Mouse (Mus musculus): ENCODE measurements around the gene Zbtb43. TPM values are rescaled to one million over a fixed set of nuclear protein-coding genes. Genes with fewer than 3 reads are reported as not detected.

Gene Zbtb43
- polyA plus RNA-seq, 1 experiment, result 5.6 TPM

DNA sequence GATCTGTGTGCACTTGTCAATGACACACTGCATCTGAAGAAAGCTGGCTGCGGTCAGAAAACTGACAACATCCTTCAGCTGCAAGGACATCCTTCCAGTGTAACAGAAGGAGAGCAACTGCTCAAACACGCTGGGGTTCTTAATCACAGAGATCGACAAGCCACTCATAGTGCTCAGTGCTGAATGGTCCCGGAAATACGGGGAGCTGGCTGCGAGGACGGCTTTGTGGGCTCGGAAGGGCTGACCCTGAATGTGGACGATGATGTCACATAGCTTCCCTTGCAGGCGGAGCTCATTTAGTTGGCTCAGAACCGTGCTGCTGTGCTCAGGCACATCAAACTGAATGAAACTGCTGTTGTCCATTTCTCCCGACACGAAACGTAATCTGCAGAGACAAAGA lies 56.2 kb downstream of the Zbtb43 start:
- H3K27ac ChIP-seq (ENCODE audit: insufficient read depth, low read length), result no peak overlapping the region
- H3K27me3 ChIP-seq (ENCODE audit: control insufficient read depth, insufficient read depth, low read length), result no peaks in the 10 kb centered on the region
- no peak for DNase-seq (ENCODE audit: low read depth in 1 of 2, low spot score in 2 of 2)
- H3K4me1 ChIP-seq (ENCODE audit: control insufficient read depth, insufficient read depth, insufficient read length), result no peaks in the 10 kb centered on the region
- H3K4me3 ChIP-seq (ENCODE audit: extremely low read depth, insufficient read depth, insufficient read length), result no peak overlapping the region
- 85% methylated on average over 14 of the region's 14 CpGs for whole genome bisulfite sequencing
- no peak for TF ChIP-seq POLR2A (IDR thresholded peaks at IDR 0.05; ENCODE audit: low read depth, low read length)
- TF ChIP-seq CTCF (IDR thresholded peaks at IDR 0.05; ENCODE audit: extremely low read depth, insufficient read depth, insufficient read length, insufficient replicate concordance), result no peak
- H3K36me3 ChIP-seq (ENCODE audit: control insufficient read depth, insufficient read depth, low read length), result peaks cover 13% of the 10 kb centered on the region

DNA sequence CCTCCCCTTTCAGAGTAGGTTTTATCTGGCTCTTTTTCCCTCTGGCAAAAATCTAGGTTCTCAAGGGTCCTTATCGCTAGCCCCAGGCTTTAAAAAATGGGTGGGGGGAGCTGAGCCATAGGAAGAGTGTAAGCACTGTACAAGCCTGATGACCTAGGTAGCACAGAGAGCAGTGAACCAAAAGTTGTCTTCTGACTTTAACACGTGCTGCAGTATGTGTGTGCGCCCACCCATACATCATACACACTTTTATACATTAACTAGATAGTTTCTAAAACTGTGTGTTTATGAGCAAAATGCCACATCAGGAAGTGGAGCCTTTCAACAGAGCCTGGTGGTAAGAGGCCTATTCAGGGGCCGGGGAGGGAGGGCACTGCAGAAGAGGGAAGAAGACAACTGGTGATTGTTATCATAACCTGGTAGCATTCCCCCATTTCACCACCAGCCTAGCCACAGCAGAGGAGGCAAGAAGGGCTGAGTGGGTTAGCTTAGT lies 64.8 kb downstream of the Zbtb43 start:
- Histone ChIP-seq H3K4me3 (ENCODE audit: extremely low read depth, insufficient read depth, insufficient read length) (no peak overlapping the region), H3K27ac (ENCODE audit: insufficient read depth, low read length) (no peak overlapping the region), H3K4me1 (ENCODE audit: control insufficient read depth, insufficient read depth, insufficient read length) (peaks cover 3% of the 10 kb centered on the region; the same call in 1 of the 2 replicates), H3K27me3 (ENCODE audit: control insufficient read depth, insufficient read depth, low read length) (no peaks in the 10 kb centered on the region), H3K36me3 (ENCODE audit: control insufficient read depth, insufficient read depth, low read length) (no peaks in the 10 kb centered on the region)
- no peak for TF ChIP-seq CTCF (IDR thresholded peaks at IDR 0.05; ENCODE audit: extremely low read depth, insufficient read depth, insufficient read length, insufficient replicate concordance)
- no peak for TF ChIP-seq POLR2A (IDR thresholded peaks at IDR 0.05; ENCODE audit: low read depth, low read length)
- DNase-seq (ENCODE audit: low read depth in 1 of 2, low spot score in 2 of 2), result no peak
- 36% methylated on average over 4 of the region's 4 CpGs for WGBS

DNA sequence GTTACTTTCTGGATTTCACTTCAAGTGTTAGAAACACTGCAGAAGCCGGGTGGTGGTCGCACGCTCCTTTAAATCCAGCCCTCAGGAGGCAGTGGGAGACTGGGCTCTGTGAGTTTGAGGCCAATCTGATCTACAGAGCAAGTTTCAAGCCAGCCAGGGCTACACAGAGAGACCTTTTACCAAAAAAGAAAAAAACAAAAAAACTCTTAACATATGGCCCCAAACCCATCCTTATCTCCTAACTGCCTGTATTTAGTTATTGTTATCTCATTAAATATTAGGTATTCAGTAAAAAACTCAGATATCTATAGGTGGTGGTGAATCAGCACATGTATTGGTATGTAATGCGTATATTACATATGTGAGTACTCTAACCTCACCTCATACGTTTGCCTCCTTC lies 65.7 kb downstream of the Zbtb43 start:
- no peak overlapping the region for H3K27ac ChIP-seq (ENCODE audit: insufficient read depth, low read length)
- no peaks in the 10 kb centered on the region for H3K36me3 ChIP-seq (ENCODE audit: control insufficient read depth, insufficient read depth, low read length)
- WGBS, result 73% methylated on average over 5 of the region's 5 CpGs

DNA sequence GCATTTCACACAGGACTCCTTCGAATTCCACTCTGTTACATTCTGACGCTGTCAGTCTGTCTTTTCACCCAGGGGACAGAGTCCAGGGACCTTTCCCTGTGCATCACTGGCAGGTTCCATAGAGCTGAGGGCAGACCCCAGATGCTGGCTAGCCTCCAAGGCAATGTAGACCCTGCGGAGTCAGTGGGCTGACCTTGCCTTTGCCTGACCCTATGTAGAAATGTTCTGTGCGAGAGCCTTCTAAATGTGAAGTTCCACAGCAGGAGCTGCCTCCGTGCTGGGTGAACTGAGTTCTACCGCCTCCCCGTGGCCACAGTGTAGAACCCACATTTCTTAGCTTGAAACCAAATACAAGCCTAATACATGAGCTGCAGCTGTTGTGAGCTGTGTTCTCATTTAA lies 66.1 kb downstream of the Zbtb43 start:
- DNase-seq (ENCODE audit: low read depth in 1 of 2, low spot score in 2 of 2), result peak in 1 of 2 experiments; percentile 33
- H3K27ac ChIP-seq (ENCODE audit: insufficient read depth, low read length), result no peak overlapping the region
- 48% methylated on average over 7 of the region's 7 CpGs for WGBS

More for the DNA sequence above, 65.7 kb downstream of the Zbtb43 start:
- peaks cover 3% of the 10 kb centered on the region; the same call in 1 of the 2 replicates for H3K4me1 ChIP-seq (ENCODE audit: control insufficient read depth, insufficient read depth, insufficient read length)
- TF ChIP-seq POLR2A (IDR thresholded peaks at IDR 0.05; ENCODE audit: low read depth, low read length) (no peak), CTCF (IDR thresholded peaks at IDR 0.05; ENCODE audit: extremely low read depth, insufficient read depth, insufficient read length, insufficient replicate concordance) (no peak)
- H3K4me3 ChIP-seq (ENCODE audit: extremely low read depth, insufficient read depth, insufficient read length), result no peak overlapping the region
- DNase-seq (ENCODE audit: low read depth in 1 of 2, low spot score in 2 of 2), result no peak
- H3K27me3 ChIP-seq (ENCODE audit: control insufficient read depth, insufficient read depth, low read length), result no peaks in the 10 kb centered on the region

DNA sequence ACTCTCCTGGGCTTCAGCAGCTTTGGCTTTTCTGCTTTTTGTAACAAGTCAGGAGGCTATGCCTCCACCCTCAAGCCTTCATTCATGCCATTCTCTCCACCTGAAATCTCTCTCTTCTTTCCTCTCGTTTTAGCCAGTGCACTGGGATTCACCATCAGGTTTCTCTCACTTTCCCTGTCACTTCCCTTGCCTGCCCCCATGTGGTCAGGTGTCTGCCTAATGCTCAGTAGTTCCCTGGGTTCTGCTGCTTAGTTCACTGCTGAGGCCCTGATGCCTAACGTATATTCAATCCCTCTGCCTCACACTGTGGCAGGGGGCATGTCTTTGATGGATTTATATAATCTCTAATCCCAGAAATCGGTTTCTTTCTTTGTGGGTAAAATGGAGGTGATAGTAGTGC lies 67.1 kb downstream of the Zbtb43 start:
- TF ChIP-seq POLR2A (IDR thresholded peaks at IDR 0.05; ENCODE audit: low read depth, low read length) (no peak), CTCF (IDR thresholded peaks at IDR 0.05; ENCODE audit: extremely low read depth, insufficient read depth, insufficient read length, insufficient replicate concordance) (no peak; the same call in 1 of the 2 replicates)
- no peak for DNase-seq (ENCODE audit: low read depth in 1 of 2, low spot score in 2 of 2)
- H3K27ac ChIP-seq (ENCODE audit: insufficient read depth, low read length), result no peak overlapping the region
- no peaks in the 10 kb centered on the region for H3K36me3 ChIP-seq (ENCODE audit: control insufficient read depth, insufficient read depth, low read length)
- no peak overlapping the region for H3K4me3 ChIP-seq (ENCODE audit: extremely low read depth, insufficient read depth, insufficient read length)
- peaks cover 3% of the 10 kb centered on the region; the same call in 1 of the 2 replicates for H3K4me1 ChIP-seq (ENCODE audit: control insufficient read depth, insufficient read depth, insufficient read length)
- 58% methylated on average over 3 of the region's 3 CpGs for WGBS
- H3K27me3 ChIP-seq (ENCODE audit: control insufficient read depth, insufficient read depth, low read length), result no peaks in the 10 kb centered on the region

More for the DNA sequence above, 66.1 kb downstream of the Zbtb43 start:
- no peaks in the 10 kb centered on the region for H3K27me3 ChIP-seq (ENCODE audit: control insufficient read depth, insufficient read depth, low read length)
- H3K4me3 ChIP-seq (ENCODE audit: extremely low read depth, insufficient read depth, insufficient read length), result no peak overlapping the region
- H3K4me1 ChIP-seq (ENCODE audit: control insufficient read depth, insufficient read depth, insufficient read length), result peaks cover 3% of the 10 kb centered on the region; the same call in 1 of the 2 replicates
- TF ChIP-seq POLR2A (IDR thresholded peaks at IDR 0.05; ENCODE audit: low read depth, low read length) (no peak), CTCF (IDR thresholded peaks at IDR 0.05; ENCODE audit: extremely low read depth, insufficient read depth, insufficient read length, insufficient replicate concordance) (peak; percentile 58; the same call in 1 of the 2 replicates)
- no peaks in the 10 kb centered on the region for H3K36me3 ChIP-seq (ENCODE audit: control insufficient read depth, insufficient read depth, low read length)

GRCm38 (mm10) chr2:33400541-33400940 lies 67.8 kb downstream of the Zbtb43 start:
- 85% methylated on average over 5 of the region's 5 CpGs for WGBS
- no peak for DNase-seq (ENCODE audit: low read depth in 1 of 2, low spot score in 2 of 2)
- Histone ChIP-seq H3K4me3 (ENCODE audit: extremely low read depth, insufficient read depth, insufficient read length) (no peak overlapping the region), H3K27me3 (ENCODE audit: control insufficient read depth, insufficient read depth, low read length) (no peaks in the 10 kb centered on the region), H3K36me3 (ENCODE audit: control insufficient read depth, insufficient read depth, low read length) (no peaks in the 10 kb centered on the region), H3K4me1 (ENCODE audit: control insufficient read depth, insufficient read depth, insufficient read length) (peaks cover 3% of the 10 kb centered on the region; the same call in 1 of the 2 replicates), H3K27ac (ENCODE audit: insufficient read depth, low read length) (no peak overlapping the region)
- TF ChIP-seq POLR2A (IDR thresholded peaks at IDR 0.05; ENCODE audit: low read depth, low read length) (no peak), CTCF (IDR thresholded peaks at IDR 0.05; ENCODE audit: extremely low read depth, insufficient read depth, insufficient read length, insufficient replicate concordance) (no peak)

Other genes with a start within 250 kb of the Zbtb43 start
- 4.5 and 4.8 TPM in 2 replicates for gene Ralgps1, start 97.1 kb downstream of the Zbtb43 start, polyA plus RNA-seq (2012; rRNA removed)
- gene Zbtb34, start 37.2 kb downstream of the Zbtb43 start, polyA plus RNA-seq (2012; rRNA removed), result 6.5 and 7.8 TPM in 2 replicates
- not detected in 2 replicates for gene Lmx1b, start 172.0 kb upstream of the Zbtb43 start, polyA plus RNA-seq (2012; rRNA removed)